Mouse (Mus musculus) cerebellum, adult 2 months (tissue): ENCODE results near the gene Olfr509.

Experiments
- CTCF ChIP-seq: fragments of 200-500 bp; IDR thresholded peaks from 2 replicates; pipeline ENCODE4 v1.5.1; 2011; ENCODE audit warnings: low read depth, mild to moderate bottlenecking, control low read depth, low read length, moderate library complexity, borderline replicate concordance; ENCODE audit not compliant: insufficient read depth
- POLR2A ChIP-seq: fragments of 200-500 bp; IDR thresholded peaks from 2 replicates; pipeline ENCODE4 v1.6.1; 2011; ENCODE audit warnings: low read length, control low read depth, borderline replicate concordance; ENCODE audit not compliant: insufficient read depth

DNA sequence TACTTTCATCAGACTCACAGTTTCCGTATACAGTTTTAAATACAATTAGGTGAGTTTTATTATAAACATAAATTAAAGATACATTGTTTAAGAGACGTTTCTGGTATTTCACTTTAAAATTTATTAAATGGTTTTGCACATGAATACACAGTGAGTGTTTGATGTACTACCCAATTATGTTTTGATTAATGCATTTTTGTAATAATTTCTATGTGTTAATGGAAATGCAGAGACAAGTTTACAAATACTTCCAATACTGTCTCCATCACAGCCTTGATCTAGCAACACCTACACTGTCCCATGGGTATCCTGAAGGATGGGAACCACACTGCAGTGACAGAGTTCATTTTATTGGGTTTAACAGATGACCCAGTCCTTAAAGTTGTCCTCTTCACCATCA, 30.2 kb downstream of the Olfr509 start, which contains the start of gene Olfr507:
- TF ChIP-seq POLR2A, result no peak
- no peak for TF ChIP-seq CTCF
